Mouse (Mus musculus): ENCODE measurements around the gene Bbs1. TPM values are rescaled to one million over a fixed set of nuclear protein-coding genes. Genes with fewer than 3 reads are reported as not detected.

Gene Bbs1
- total and polyA plus RNA-seq, 2 experiments from 2014 or later = 9.0 to 31.8 TPM

- no peak overlapping the region for H3K27ac ChIP-seq (ENCODE audit: low read depth, low read length)
- H3K4me1 ChIP-seq (ENCODE audit: insufficient read depth, low read length) = peaks cover 6% of the 10 kb centered on the region; the same call in 1 of the 2 replicates
- H3K36me3 ChIP-seq (ENCODE audit: insufficient read depth, low read length) = peaks cover 34% of the 10 kb centered on the region
- no peak overlapping the region for H3K4me3 ChIP-seq (ENCODE audit: low read depth, low read length)
- 87% methylated on average over 17 of the region's 17 CpGs for WGBS
- no peak overlapping the region for H3K4me2 ChIP-seq (ENCODE audit: low read depth, low read length, poor library complexity, severe bottlenecking)
- no peaks in the 10 kb centered on the region for H3K27me3 ChIP-seq (ENCODE audit: insufficient read depth, low read length)
- H3K9ac ChIP-seq (replicated peaks; ENCODE audit: low read length, poor library complexity, severe bottlenecking) = no peak overlapping the region
- TF ChIP-seq CTCF (IDR thresholded peaks at IDR 0.05) = no peak
- ATAC-seq (ENCODE audit: low FRiP score) = no peak
- H3K9me3 ChIP-seq (ENCODE audit: low read length) = no peaks in the 10 kb centered on the region
- no peak for DNase-seq (ENCODE audit: low spot score)
These were observed 31.2 kb upstream of the Bbs1 start for GRCm38 (mm10) chr19:4937444-4938310.

GRCm38 (mm10) chr19:4936896-4937295 lies 30.5 kb upstream of the Bbs1 start:
- 92% methylated on average over 2 of the region's 2 CpGs for WGBS

DNA sequence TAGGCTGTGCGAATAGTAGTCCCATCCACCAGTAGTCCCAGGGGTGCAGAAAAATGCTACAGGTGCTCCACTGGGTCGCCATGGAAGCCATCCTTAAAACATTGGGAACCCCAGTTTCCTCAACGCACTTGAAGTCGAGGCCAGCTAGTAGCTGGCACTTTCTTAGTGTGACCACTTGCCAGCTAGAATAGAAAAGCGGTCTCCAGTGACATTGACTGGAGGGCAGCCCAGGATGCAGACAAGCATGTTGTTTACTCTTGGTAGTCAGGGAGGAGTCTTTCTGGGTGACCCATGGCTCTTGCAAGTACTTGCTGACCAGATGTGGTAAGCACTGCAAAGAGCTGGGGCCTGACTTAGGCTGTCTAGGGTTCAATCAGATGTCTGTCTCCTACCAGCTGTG lies 22.4 kb upstream of the Bbs1 start:
- Histone ChIP-seq H3K4me1 (ENCODE audit: insufficient read depth, low read length) (peaks cover 8% of the 10 kb centered on the region; the same call in 1 of the 2 replicates), H3K36me3 (ENCODE audit: insufficient read depth, low read length) (peaks cover 27% of the 10 kb centered on the region), H3K27me3 (ENCODE audit: insufficient read depth, low read length) (no peaks in the 10 kb centered on the region), H3K4me3 (ENCODE audit: low read depth, low read length) (peak overlapping the region; percentile 59), H3K4me2 (ENCODE audit: low read depth, low read length, poor library complexity, severe bottlenecking) (peak overlapping the region; percentile 59), H3K27ac (ENCODE audit: low read depth, low read length) (peak overlapping the region; percentile 74; the same call in 1 of the 2 replicates), H3K9me3 (ENCODE audit: low read length) (no peaks in the 10 kb centered on the region), H3K9ac (replicated peaks; ENCODE audit: low read length, poor library complexity, severe bottlenecking) (peak overlapping the region; percentile 34)
- 49% methylated on average over 5 of the region's 5 CpGs for WGBS
- no peak for TF ChIP-seq CTCF (IDR thresholded peaks at IDR 0.05)
- DNase-seq (ENCODE audit: low spot score) (peak; percentile 33), ATAC-seq (ENCODE audit: low FRiP score) (0 out of 2 replicates have a peak, but pooled peaks have one; percentile 20)

More at GRCm38 (mm10) chr19:4936896-4937295, 30.5 kb upstream of the Bbs1 start:
- H3K9ac ChIP-seq (replicated peaks; ENCODE audit: low read length, poor library complexity, severe bottlenecking) = no peak overlapping the region
- peaks cover 5% of the 10 kb centered on the region; the same call in 1 of the 2 replicates for H3K4me1 ChIP-seq (ENCODE audit: insufficient read depth, low read length)
- H3K9me3 ChIP-seq (ENCODE audit: low read length) = no peaks in the 10 kb centered on the region
- no peak for TF ChIP-seq CTCF (IDR thresholded peaks at IDR 0.05)
- peaks cover 41% of the 10 kb centered on the region for H3K36me3 ChIP-seq (ENCODE audit: insufficient read depth, low read length)
- H3K27me3 ChIP-seq (ENCODE audit: insufficient read depth, low read length) = no peaks in the 10 kb centered on the region
- no peak overlapping the region for H3K27ac ChIP-seq (ENCODE audit: low read depth, low read length)
- H3K4me2 ChIP-seq (ENCODE audit: low read depth, low read length, poor library complexity, severe bottlenecking) = no peak overlapping the region
- no peak for ATAC-seq (ENCODE audit: low FRiP score)
- H3K4me3 ChIP-seq (ENCODE audit: low read depth, low read length) = no peak overlapping the region
- DNase-seq (ENCODE audit: low spot score) = no peak

DNA sequence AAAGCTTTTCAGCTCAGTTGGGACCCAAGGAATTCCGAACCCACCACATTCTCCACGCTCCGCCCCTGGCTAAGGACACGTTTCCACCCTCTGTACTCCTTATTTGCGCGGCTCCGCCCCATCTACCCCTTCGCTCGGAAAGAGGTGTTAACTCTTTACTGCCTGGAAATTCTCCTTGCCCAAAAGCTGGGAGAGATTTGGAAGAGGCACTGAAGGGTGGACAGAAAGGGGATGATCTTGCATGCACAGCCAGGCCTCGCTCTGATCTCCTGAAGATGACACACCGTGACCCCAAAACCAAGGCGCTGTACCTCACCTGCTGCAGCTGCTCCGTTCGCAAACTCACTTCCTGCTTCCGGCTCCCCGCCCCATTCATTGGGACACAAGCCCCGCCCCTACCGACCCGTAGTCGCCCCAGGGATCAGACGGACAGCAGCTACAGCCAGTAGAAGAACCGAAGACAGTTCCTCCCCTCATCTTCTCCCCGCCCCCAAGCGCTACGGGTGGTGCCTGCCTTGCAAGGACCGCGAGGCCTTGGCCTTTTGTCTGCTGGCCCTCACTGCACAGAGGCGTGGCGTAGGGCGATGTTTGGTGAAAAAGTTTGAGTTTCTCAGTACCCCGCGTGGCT lies 21.6 kb upstream of the Bbs1 start, which contains the start of gene Dpp3:
Gene Dpp3, minus strand, starts transcription at position 384 of the 628 bp plus-strand sequence.
- ATAC-seq (ENCODE audit: low FRiP score) (peak; percentile 95), DNase-seq (ENCODE audit: low spot score) (peak; percentile 98)
- H3K27me3 ChIP-seq (ENCODE audit: insufficient read depth, low read length) = no peaks in the 10 kb centered on the region
- no peak for TF ChIP-seq CTCF (IDR thresholded peaks at IDR 0.05)
- H3K4me3 ChIP-seq (ENCODE audit: low read depth, low read length) = peak within 1 kb of the TSS; percentile 59
- H3K36me3 ChIP-seq (ENCODE audit: insufficient read depth, low read length) = peaks cover 31% of the 10 kb centered on the region
- under 1% methylated on average over 32 of the region's 32 CpGs for WGBS
- H3K9me3 ChIP-seq (ENCODE audit: low read length) = no peaks in the 10 kb centered on the region
- H3K9ac ChIP-seq (replicated peaks; ENCODE audit: low read length, poor library complexity, severe bottlenecking) = peak within 1 kb of the TSS; percentile 37
- peaks cover 8% of the 10 kb centered on the region; the same call in 1 of the 2 replicates for H3K4me1 ChIP-seq (ENCODE audit: insufficient read depth, low read length)
- peak within 1 kb of the TSS; percentile 59 for H3K4me2 ChIP-seq (ENCODE audit: low read depth, low read length, poor library complexity, severe bottlenecking)
- H3K27ac ChIP-seq (ENCODE audit: low read depth, low read length) = peak within 1 kb of the TSS; percentile 74

DNA sequence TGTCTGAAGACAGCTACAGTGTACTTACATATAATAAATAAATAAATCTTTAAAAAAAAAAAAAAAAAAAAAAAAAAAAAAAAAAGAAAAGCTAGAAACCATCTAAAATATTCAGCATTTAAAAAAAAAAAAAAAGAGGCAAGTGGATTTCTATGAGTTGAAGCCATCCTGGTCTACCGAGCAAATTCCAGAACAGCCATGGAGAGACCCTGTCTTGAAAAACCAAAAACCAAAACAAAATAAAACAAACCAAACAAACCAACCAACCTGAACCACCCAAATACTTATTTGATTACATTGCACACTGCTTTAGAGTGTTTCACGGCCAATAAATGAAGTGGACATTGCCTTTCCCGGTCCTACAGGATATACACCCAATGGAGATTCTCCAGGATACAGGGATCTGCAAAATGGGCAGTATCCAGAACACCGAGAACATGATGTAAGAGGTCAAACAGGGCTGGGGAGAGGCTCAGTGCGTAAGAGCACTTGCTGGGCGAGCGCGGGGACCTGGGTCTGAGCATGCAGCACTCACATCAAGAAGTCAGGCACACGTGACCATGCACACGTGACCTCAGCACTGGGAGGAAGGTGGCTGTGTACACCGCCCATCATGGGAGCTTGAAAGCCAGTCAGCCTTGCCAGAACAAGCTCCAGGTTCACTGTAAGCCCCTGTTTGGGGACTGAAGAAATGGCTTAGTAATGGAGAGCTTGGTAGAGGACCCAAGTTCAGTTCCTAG lies 18.9 kb upstream of the Bbs1 start:
- Histone ChIP-seq H3K27ac (ENCODE audit: low read depth, low read length) (no peak overlapping the region), H3K36me3 (ENCODE audit: insufficient read depth, low read length) (peaks cover 45% of the 10 kb centered on the region), H3K9me3 (ENCODE audit: low read length) (no peaks in the 10 kb centered on the region), H3K4me1 (ENCODE audit: insufficient read depth, low read length) (peaks cover 8% of the 10 kb centered on the region; the same call in 1 of the 2 replicates), H3K27me3 (ENCODE audit: insufficient read depth, low read length) (no peaks in the 10 kb centered on the region), H3K9ac (replicated peaks; ENCODE audit: low read length, poor library complexity, severe bottlenecking) (no peak overlapping the region), H3K4me2 (ENCODE audit: low read depth, low read length, poor library complexity, severe bottlenecking) (no peak overlapping the region), H3K4me3 (ENCODE audit: low read depth, low read length) (no peak overlapping the region)
- DNase-seq (ENCODE audit: low spot score) = no peak
- WGBS = 97% methylated on average over 11 of the region's 11 CpGs
- TF ChIP-seq CTCF (IDR thresholded peaks at IDR 0.05) = no peak
- no peak for ATAC-seq (ENCODE audit: low FRiP score)

All from midbrain, postnatal 0 days (tissue).